Mouse (Mus musculus) kidney, postnatal 4 days (tissue): Measurements from ENCODE around the gene Cbl.

Experiments
- DNase-seq, 2 experiments: peaks; one replicate each; pipeline ENCODE4 v3.0.0; 2021; ENCODE audit warnings: mixed read lengths in 2 of 2

Gene Cbl

DNA sequence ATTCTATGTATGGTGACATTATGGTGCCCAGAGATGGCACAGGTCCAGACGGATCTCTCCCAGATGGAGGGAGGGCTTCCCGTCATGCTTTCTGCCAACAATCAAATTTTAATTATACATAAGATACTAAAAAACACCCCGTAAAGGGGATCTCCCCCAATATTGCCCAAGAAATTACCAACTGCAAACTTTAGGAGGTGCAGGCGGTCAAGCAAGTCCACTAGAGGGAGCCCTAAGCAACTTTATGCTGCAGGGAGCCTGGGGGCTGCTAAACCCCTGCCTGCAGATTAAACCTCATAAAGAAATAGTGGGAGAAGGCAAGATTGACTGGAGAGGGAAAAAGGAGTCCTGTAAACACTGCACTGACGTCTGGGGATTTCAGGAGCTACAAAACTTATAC is 5.6 kb upstream of the Cbl start:
- DNase-seq = peak; percentile 71 to 76

DNA sequence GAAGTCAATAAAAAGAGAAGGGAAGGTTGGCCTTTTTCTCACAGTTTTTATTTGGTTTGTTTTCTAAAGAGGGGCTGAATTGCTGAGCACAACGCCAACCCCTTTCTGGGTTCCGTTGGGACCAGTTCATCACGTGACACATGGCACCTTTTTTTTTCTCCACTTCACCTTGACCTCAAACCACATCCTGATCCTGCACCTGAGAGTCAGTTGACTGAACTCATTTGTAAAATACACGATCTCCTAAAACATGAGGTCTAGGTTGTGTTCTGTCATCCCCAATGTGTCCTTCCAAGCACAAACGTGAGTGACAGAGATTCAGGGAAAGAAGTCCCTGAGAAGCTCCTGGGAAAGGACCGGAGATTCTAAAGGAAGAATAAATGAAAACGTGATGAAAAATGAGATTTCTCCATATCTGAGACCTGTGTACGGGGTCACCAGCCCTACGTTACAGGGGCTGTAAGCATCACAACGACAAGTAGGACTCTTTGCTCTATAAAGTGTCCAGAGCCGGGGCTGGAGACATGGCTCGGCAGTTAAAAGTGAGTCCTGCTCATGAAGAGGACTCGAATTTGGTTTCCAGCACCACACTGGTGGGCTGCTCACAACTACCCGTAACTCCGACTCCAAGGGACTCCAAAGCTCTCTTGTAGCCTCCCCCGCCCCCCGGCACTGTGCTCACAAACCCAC is 4.8 kb upstream of the Cbl start:
- DNase-seq = no peak

DNA sequence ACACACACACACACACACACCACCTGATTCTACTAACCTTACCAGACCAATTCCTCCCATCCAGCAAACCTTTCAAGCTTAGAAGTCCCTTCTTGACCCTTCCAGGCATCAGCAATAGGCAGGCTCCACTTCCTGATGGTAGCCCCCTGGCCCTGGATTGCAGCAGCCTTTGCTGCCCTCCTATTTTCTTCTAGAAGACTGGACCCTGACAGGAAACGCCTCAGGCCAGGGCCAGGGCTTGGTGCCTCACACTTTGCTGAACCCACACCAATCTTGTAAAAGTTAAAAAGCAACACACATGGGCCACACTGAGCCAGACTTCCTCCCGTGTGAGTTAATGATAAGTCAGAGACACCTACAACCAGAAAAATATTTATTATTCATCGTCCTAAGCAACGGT is 3.3 kb upstream of the Cbl start:
- peak; percentile 24 to 35 for DNase-seq

DNA sequence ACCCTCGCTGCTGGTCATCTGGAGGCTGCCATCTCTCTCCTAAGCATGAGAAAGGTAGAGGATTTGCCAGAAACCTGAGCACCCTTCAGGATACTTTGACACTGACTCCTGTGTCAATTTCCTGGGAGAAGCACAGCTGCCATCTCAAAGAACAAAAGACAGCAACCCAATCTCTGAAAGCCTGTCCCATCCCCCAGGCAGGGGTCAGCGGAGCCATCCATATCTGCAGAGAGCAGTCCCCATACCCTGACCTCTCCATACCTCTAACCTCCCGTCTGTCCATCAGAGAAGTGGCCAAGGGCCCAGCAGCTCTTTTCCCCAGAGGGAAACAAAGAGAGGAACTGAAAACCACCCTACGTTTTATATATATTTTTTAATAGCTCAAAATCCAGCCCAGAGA is 2.8 kb upstream of the Cbl start:
- DNase-seq = no peak

DNA sequence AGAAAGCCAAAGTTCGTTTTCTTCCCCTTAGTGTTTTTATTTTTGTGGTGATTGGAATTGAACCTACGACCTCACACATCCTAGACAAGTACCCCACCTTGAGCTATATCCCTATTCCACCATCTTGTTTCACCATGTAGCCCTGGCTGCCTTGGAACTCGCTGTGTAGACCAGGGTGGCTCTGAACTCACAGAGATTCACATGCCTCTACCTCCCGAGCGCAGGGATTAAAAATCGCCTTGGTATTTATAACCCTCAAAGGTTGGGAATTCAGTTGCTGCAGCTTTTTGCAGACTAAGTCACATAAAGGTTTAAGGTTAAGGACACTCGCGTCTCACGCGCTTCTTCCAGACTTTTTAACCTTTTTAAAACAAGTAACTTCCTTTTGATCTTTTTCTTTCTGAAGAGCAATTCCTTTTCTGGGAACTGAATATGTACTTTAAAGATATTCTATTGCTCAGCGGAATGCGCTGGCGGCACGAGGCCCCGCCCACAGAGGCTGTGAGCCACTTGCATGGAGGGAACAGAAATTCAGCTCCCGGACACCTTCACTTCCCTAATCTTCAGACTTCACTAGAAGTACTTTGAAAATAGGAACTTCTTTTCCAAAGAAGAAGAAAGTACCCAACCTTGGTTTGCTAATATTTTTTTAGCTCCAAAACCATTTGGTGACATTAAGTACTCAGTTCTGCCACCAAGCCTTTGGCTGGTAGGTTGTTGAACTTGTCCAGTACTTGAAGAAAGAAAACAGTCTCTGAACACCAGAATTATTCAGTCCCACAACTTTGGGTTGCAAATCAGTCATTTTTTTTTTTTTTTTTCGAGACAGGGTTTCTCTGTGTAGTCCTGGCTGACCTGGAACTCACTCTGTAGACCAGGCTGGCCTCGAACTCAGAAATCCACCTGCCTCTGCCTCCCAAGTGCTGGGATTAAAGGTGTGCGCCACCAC is 904 bp upstream of the Cbl start:
- DNase-seq = peak; percentile 72 to 80

DNA sequence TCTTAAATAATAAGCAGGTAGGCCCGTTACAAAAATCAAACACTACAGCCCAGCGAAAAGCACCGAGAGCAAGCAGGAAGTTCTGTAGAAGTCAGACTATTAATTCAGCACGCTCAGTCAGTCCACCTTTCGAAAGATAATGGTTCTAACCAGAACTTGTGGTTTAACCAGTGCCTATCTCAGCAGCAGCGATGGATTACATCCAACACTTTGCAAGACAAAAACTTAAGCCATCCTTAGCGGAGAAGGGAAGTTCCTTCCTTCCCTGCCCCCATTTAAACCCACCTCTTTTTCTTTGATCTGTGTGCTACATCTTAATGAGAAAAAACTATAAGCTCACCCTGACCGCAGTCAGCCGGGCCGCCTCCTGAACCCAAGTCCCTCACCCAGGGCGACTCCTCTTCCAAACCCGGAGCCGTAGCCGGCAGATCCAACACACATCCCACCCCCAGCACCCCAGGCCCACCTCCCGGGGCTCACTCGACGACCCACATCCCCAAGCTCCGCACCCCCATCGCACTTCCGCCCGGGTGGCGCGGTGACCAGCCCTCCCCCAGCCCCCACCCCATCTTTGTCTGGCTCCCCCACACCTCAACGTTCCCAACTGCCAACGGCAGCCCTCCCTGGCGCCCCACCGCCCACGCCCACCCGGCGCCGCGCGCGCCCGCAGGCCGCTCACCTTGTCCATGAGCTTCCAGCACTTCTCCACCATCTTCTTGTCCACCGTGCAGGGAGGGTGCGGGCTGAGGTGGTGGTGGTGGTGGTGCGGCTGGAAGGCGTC is 638 bp downstream of the Cbl start:
- DNase-seq = peak in 1 of 2 experiments; percentile 22

DNA sequence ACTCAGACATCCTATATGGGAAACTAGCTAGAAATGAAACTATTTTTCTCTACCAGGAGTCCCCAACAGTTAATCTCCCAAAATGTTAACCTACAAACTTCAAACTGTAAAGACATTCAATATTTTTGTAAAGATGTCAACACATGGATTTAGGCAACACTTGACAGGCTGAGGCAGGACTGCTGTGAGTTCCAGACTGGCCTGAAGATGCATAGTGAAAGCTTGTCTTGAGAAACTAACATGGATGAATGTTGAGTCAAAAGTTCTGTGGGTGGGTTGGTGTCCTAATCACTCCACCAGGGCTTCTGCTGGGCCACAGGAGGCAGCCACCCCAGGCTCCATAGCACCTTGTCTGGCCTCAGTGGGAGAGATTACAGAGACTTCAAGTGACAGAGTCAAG is 2.2 kb downstream of the Cbl start:
- no peak for DNase-seq

DNA sequence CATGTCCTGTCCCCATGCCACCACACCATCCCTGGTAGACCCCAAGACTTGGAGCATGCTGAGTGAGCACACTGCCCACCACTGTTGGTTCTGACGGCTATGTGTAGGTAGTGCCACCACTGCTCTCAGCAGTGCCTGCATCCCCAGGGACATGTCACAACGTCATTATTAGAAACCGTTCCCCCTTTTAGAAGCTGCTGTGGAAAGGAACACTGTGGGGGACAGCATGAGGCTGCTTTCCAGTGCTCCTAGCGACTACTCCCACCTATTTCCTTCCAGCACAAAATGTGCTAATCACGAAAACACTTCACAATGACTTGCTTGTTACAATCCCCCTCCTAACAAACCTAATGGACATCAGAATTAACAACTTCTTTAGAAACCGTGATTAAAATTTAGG is 7.9 kb downstream of the Cbl start:
- no peak for DNase-seq

DNA sequence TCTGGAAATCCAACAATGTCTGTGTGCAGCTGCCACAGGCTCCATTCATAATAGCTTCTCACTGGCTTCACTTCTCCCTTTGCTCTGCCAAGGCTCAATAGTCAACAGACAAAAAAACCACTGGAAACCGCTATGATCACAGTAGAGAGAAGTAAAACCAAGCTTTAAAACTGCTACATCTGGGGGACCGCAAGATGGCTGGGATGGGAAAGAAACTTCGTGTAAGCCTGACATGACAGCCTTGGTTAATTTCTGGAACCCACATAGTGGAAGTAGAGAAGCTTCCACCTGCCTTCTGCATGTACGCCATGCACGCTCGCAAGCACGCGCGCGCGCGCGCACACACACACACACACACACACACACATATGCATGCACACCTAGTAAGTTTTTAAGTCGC is 20.3 kb downstream of the Cbl start:
- DNase-seq = no peak

DNA sequence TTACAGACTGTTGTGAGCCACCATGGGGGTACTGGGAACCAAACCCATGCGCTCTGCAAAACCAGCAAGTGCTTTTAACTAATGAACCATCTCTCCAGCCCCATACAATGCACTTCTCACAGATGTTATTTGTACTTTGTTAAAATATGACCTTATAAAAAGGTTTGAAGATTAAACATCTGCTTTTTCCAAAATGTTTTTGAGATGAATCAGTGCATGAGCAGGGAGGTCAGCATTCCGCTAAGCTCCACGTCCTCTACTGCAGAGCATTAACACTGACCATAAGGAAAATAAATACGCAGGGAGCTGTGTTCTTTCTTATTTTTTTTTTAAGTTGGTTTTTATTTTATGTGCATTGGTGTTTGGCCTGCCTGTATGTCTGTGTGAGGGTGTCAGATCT is 21.4 kb downstream of the Cbl start:
- no peak for DNase-seq

DNA sequence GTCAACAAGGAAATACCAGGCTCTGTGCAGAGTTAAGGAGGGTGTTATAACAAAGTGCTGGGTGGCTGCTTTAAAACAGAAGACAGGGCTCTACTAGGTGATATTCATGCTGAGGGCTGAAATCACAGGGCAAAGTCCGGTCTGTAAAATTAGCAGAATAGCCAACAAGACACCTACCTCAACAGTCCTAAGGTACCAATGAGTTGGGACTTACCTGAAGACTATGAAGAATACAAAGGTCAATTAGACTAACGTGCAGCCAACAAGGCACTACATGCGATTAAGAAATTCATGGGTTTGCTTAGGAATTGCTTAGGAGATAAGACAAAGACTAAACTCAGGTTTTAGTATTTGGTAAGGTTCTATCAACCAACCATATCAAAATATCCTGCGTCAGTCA is 24.4 kb downstream of the Cbl start:
- DNase-seq = no peak

DNA sequence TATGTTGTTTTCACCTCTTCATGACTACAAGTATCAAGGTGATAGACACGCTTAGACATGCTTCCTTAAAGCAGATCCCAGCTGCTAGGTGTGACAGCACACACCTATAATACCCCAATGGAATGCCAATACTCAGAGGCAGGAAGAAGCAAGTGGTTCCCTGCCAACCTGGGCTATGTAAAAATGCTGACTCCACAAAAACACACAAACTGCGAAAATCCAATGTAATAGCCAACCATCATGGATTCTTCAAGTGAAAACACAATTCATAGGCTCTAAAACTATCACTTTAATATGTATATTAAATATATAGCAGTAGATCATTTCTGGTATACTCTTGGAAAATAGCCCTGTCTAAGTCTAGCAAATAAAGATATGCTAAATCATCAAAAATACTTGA is 26.0 kb downstream of the Cbl start:
- no peak for DNase-seq

DNA sequence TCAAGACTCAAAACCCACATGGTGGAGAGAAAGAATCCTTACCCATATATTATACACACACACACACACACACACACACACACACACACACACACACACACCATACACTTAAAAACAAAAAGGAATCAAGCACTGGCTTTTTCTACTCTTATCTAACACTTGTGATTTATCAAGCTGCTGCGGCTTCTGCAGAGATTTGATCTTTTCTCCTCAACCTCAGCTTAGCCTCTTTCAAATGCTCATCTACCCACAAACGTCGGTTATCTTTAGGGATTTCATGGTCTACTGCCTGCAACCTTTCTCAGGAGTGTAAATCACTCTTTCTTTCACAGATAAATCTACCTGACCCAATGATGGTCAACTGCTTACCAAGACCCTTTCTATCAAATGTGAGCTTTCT is 33.4 kb downstream of the Cbl start:
- DNase-seq = no peak

DNA sequence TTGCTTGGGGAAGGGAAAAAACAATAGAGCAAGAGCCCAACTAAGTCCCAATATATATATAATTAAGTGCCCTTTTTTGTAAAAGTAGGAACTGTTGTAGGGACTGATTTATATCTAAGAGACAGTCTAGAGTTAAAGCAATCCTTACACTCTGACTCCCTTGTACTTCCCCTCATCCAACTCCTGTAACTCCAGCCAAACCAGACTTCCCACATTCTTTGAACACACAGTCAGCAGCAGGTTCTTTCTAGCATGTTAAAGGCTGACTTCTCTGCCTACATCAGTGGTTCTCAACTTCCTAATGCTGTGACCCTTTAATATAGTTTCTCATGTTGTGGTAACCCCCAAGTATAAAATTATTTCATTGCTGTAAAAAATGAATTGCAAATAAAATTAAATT is 34.3 kb downstream of the Cbl start:
- DNase-seq = no peak

DNA sequence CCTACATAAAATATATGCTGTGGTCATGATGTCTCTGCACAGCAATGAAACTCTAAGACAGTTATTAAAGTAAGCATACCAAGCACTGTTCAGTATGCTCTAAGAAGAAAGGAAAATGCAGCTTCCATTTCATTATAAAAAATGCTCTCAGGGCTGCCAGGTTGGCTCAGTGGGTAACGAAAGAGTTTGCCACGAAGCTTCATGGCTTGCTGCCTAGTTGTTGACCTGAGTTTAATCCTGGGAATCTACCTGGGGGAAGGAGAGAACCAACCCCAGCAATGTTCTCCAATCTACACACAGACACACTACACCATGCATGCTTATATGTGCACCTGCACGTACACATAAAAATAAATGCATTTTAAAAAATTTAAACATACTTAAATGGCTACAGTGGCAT is 34.7 kb downstream of the Cbl start:
- DNase-seq = no peak

DNA sequence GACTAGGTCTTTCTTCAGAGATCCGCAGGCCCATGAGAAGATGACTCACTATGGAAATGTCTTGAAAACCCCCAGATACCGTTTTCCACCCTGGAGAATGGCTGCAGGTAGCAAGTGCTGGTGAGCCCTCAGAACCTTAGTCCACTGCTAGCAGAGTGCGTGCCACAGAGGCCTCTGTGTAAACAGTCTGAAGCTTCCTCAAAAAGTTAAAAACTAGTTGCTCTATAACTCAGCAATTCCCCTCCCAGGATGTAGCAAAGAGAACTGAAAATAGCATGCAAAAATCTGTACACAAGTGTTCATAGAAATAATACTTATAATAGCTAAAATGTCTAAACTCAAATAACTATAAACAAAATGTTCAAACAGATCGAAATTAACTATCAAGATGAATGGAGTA is 37.5 kb downstream of the Cbl start:
- DNase-seq = no peak

DNA sequence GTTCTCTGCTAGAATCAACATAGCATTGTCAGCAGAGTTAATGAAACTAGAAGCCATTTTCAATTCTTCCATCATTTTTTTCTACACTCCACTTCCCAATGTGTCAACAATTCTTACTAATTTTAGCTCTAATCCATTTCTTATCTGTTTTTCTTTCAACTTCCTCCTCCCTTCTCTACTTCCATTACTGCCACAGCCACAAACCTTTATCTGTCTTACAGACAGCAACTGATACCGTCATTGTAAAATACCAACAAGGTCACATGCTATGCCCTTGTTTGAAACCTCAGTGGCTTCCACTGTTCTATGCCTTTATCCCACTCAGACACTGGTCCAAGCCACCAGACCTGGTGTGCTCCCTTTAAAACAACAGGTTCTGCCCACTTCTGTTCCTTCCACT is 39.8 kb downstream of the Cbl start:
- no peak for DNase-seq

DNA sequence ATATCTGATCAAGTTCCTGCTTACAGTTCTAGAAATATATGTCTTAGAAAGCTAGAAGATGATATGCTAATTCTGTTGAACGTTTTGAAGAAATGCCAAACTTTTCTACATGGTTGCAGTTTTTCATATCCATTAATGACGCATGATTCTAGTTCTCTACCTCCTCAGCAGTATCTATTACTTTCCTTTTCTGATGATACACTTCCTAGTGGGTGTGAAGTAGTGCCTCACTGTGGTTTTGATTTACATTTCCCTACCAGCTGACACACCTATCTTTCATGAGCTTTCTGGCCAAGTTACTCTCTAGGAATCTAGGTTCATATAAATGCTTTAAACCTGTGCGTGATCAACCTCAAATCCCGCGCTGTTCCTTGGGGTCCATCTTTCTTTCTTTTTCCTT is 41.1 kb downstream of the Cbl start:
- no peak for DNase-seq

DNA sequence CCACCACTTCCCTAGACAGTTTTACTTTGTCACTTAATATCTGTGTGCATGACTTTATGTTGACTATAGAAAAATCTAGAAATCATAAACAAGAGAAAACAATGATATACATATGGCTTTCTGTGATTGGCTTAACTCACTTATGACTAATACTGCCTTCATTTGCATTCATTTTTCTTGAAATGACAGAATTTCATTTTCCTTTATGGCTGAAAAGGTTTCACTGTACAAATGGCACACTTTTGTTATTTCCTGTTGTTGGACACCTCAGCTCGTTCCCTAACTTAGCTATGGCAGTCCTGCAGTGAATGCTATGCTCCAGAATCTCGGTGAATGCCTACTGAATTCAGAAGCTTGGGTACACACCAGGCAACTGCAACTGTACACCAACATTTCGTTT is 41.5 kb downstream of the Cbl start:
- no peak for DNase-seq

DNA sequence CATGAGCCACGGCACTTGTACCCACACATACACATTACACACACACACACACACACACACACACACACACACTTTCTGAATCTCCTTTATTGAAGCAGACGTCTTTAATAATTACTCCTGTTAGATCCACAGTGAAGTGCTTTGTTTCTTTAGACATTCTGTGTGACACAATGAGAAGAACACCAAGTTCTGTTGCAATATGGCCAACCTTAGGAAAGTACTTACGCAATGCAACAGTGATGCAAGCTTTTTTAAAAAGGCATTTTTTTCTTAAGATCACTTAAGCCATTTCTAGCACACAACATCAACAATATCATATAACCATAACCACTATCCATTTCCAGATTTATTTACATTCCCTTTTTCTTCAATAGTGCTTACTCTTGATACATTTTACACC is 42.7 kb downstream of the Cbl start:
- DNase-seq = no peak

DNA sequence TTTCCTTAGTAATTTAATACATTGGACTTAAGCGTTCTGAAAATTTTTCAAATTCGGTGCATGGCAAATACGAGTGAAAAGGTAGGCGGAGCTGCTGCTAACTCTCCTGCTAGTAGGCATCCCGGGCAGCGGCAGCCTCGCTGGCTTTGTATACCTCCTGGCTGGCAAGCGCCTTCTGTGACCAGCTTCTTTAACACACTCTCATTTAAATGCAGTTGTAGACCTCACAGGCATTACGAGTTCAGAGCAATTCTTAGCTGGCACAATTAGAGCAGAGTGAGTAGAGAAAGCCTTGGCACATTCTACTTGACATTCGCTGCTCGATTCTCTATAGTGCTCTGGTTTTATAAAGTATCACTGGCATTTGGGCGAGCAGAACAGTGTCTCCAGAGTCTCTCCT is 45.6 kb downstream of the Cbl start:
- no peak for DNase-seq

DNA sequence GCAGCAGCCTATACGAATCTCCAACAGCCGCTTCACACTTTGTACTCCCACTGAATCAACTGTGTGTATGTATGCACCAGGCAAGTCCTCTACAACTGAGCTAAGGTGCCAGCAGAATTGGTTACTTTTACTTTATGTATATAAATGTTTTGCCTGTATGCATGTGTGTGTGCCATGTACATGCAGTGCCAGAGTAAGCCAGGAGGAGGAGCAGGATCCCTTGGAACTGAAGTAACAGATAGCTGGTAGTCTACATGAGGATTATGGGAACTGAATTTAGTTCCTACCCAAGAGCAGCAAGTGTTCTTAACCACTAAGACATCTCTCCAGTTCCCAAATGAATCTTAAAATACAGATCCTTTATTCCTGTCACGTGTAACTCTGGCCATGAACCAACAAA is 51.6 kb downstream of the Cbl start:
- peak; percentile 67 to 72 for DNase-seq

DNA sequence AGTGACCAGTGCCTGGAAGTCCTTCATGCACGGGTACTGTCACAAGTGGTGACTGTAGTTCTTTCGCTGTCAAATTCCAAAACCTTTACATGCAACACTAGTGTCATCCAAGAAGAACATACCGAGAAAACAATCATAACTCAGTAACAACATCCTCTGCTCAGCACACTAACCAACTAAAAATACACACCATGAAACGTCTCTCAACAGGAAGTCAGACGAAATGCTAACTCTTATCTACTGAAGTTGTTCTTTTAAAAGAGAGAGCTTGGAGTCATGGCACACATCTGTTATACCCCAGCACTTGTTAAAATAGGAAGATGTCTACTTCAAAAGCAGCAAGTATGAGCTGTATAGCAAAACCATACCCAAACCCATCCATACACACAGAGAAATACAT is 52.3 kb downstream of the Cbl start:
- DNase-seq = no peak

DNA sequence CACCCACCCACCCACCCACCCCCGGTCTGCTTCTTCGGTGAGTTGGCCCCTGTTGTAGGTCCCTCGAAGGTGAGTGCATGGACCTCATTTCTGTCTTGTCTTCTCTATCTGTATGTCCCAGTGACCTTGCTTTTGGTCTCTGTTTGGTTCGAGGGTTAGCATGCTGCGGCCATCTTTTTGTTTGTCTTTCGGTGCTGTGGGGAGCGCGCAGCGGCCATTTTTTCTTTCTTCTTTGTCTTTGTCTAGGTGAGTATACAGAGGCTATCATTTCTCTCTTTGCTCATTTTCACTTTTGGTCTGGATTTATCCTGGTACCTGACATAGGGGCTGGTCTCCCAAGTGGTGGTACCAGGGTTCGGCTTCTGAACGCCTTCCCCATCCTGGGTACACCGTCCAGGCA is 55.0 kb downstream of the Cbl start:
- no peak for DNase-seq
